Mouse (Mus musculus): ENCODE measurements around the gene Pygo2. TPM values are rescaled to one million over a fixed set of nuclear protein-coding genes. Genes with fewer than 3 reads are reported as not detected.

The Pygo2 gene
- total and polyA plus RNA-seq, 3 experiments: 21.9 to 40.8 (median 29.7) TPM

- TF ChIP-seq UBTF (IDR thresholded peaks at IDR 0.05; ENCODE audit: low read depth, low read length) (no peak), GABPA (IDR thresholded peaks at IDR 0.05; ENCODE audit: insufficient replicate concordance, low read depth, low read length) (no peak), POLR2A (IDR thresholded peaks at IDR 0.05; ENCODE audit: low read depth, low read length) (peak; percentile 92), CHD1 (IDR thresholded peaks at IDR 0.05; ENCODE audit: low read depth, low read length) (no peak), ZC3H11A (IDR thresholded peaks at IDR 0.05; ENCODE audit: low read depth, low read length) (no peak), IRF4 (IDR thresholded peaks at IDR 0.05; ENCODE audit: low read depth, low read length) (peak; percentile 28; the same call in 1 of the 2 replicates), BHLHE40 (IDR thresholded peaks at IDR 0.05; ENCODE audit: low read depth, low read length) (no peak), MEF2A (IDR thresholded peaks at IDR 0.05; ENCODE audit: borderline replicate concordance, low read depth, low read length) (peak; percentile 41)
Measured at GRCm38 (mm10) chr3:89418170-89418860, 11.7 kb upstream of the Pygo2 start, which contains the start of the genes Cks1b and Shc1 (continued).

GRCm38 (mm10) chr3:89418861-89419250 lies 11.2 kb upstream of the Pygo2 start:
- peaks cover 40 to 49% of the 10 kb centered on the region in 2 experiments for H3K36me3 ChIP-seq (replicated peaks in 1 of 2; ENCODE audit: control insufficient read depth in 1 of 2, insufficient read depth in 1 of 2, low read length in 1 of 2)
- H3K4me2 ChIP-seq (ENCODE audit: insufficient read depth, low read depth, poor library complexity, severe bottlenecking): peak overlapping the region; percentile 96
- H3K4me3 ChIP-seq (replicated peaks in 1 of 3; ENCODE audit: low read depth in 2 of 3, low read length in 2 of 3, poor library complexity in 1 of 3): peak overlapping the region; percentile 69 to 85 (median 81)
- TF ChIP-seq CHD1 (IDR thresholded peaks at IDR 0.05; ENCODE audit: low read depth, low read length) (0 out of 2 replicates have a peak, but pooled peaks have one; percentile 60), SIN3A (IDR thresholded peaks at IDR 0.05; ENCODE audit: low read length) (peak; percentile 18; the same call in 1 of the 2 replicates), MEF2A (IDR thresholded peaks at IDR 0.05; ENCODE audit: borderline replicate concordance, low read depth, low read length) (no peak)
- in situ Hi-C loops (cut with MboI; ENCODE audit: low pct_ligation_motif_present, low pct_unique_long_range_greater_than_20kb, low sequenced_read_pairs) (no loop called here), dilution Hi-C loops (cut with MboI; ENCODE audit: extremely low pct_ligation_motif_present, extremely low pct_unique_long_range_greater_than_20kb, low sequenced_read_pairs) (no loop called here)
- peak; percentile 37 for DNase-seq (ENCODE audit: extremely low read depth)
- no peaks in the 10 kb centered on the region for H3K27me3 ChIP-seq (replicated peaks)
- peaks cover 18 to 47% of the 10 kb centered on the region in 2 experiments for H3K4me1 ChIP-seq (ENCODE audit: control insufficient read depth in 1 of 2, insufficient read depth in 2 of 2)
- peaks cover 51% of the 10 kb centered on the region for H3K79me2 ChIP-seq (replicated peaks; ENCODE audit: control insufficient read depth, extremely low read depth, insufficient read depth, poor library complexity, severe bottlenecking)
- H3K27ac ChIP-seq (ENCODE audit: insufficient read depth, low read depth): peak overlapping the region; percentile 72
- peak overlapping the region; percentile 98 for H3K9ac ChIP-seq (ENCODE audit: insufficient read depth, low read depth)
- H3K9me3 ChIP-seq (replicated peaks; ENCODE audit: low read length): peaks cover 8% of the 10 kb centered on the region

GRCm38 (mm10) chr3:89419571-89419970 lies 10.4 kb upstream of the Pygo2 start:
- peak overlapping the region; percentile 22; the same call in 1 of the 2 replicates for H3K27ac ChIP-seq (ENCODE audit: insufficient read depth, low read depth)
- H3K36me3 ChIP-seq (replicated peaks in 1 of 2; ENCODE audit: control insufficient read depth in 1 of 2, insufficient read depth in 1 of 2, low read length in 1 of 2): peaks cover 40 to 50% of the 10 kb centered on the region in 2 experiments
- peaks cover 8% of the 10 kb centered on the region for H3K9me3 ChIP-seq (replicated peaks; ENCODE audit: low read length)
- H3K4me2 ChIP-seq (ENCODE audit: insufficient read depth, low read depth, poor library complexity, severe bottlenecking): peak overlapping the region; percentile 96
- dilution Hi-C loops (cut with MboI; ENCODE audit: extremely low pct_ligation_motif_present, extremely low pct_unique_long_range_greater_than_20kb, low sequenced_read_pairs): no loop called here
- in situ Hi-C loops (cut with MboI; ENCODE audit: low pct_ligation_motif_present, low pct_unique_long_range_greater_than_20kb, low sequenced_read_pairs): no loop called here
- peaks cover 18 to 47% of the 10 kb centered on the region in 2 experiments for H3K4me1 ChIP-seq (ENCODE audit: control insufficient read depth in 1 of 2, insufficient read depth in 2 of 2)
- H3K79me2 ChIP-seq (replicated peaks; ENCODE audit: control insufficient read depth, extremely low read depth, insufficient read depth, poor library complexity, severe bottlenecking): peaks cover 51% of the 10 kb centered on the region
- no peak for DNase-seq (ENCODE audit: extremely low read depth)
- H3K4me3 ChIP-seq (replicated peaks in 1 of 3; ENCODE audit: low read depth in 2 of 3, low read length in 2 of 3, poor library complexity in 1 of 3): peak overlapping the region; percentile 69 to 85 (median 81)
- H3K9ac ChIP-seq (ENCODE audit: insufficient read depth, low read depth): peak overlapping the region; percentile 98
- TF ChIP-seq KAT2A (IDR thresholded peaks at IDR 0.05; ENCODE audit: insufficient replicate concordance, low read length): no peak
- no peak for TF ChIP-seq MAZ (IDR thresholded peaks at IDR 0.05; ENCODE audit: low read depth, low read length)
- H3K27me3 ChIP-seq (replicated peaks): no peaks in the 10 kb centered on the region

All from CH12.LX (cell line).